In genomic region chr1:43171093-43171492, GRCm38 (mm10) we compare ENCODE assay signal across 15 mouse cellular contexts. TPM values are rescaled to one million over a fixed set of nuclear protein-coding genes. Genes with fewer than 3 reads are reported as not detected.
DNase-seq lines count a peak whose midpoint lies in the region; ATAC-seq and TF ChIP-seq lines count a peak whose summit lies in the region.
"Had no signal": no experiment of that assay in that cellular context is flagged by ENCODE, and none has a peak within 500 bp of the region (broad histone marks: within the 10 kb centered on the region; RNA-seq: fewer than 3 reads in every experiment).

No protein-coding gene starts in this region.

- no peaks in the 10 kb centered on the region for H3K9me3 ChIP-seq in heart, embryonic 14.5 days (ENCODE audit: control insufficient read depth, low read length)
- H3K9me3 ChIP-seq in kidney, postnatal 0 days (replicated peaks; ENCODE audit: low read length) = no peaks in the 10 kb centered on the region
- H3K9me3 ChIP-seq: hindbrain, embryonic 12.5 days had no signal

- H3K27me3 ChIP-seq in heart, embryonic 14.5 days (ENCODE audit: control insufficient read depth, insufficient read depth, low read length) = no peaks in the 10 kb centered on the region
- no peaks in the 10 kb centered on the region for H3K27me3 ChIP-seq in kidney, postnatal 0 days (ENCODE audit: insufficient read depth, low read length)
- H3K27me3 ChIP-seq: hindbrain, embryonic 12.5 days had no signal

- 25% methylated on average over 3 of the region's 3 CpGs for WGBS in heart, embryonic 14.5 days
- 26% methylated on average over 3 of the region's 3 CpGs for WGBS in kidney, postnatal 0 days

- no peak overlapping the region for H3K4me3 ChIP-seq in heart, embryonic 14.5 days (ENCODE audit: control insufficient read depth in 1 of 2, insufficient read depth in 1 of 2, low read depth in 1 of 2, low read length in 2 of 2)
- H3K4me3 ChIP-seq in kidney, postnatal 0 days (replicated peaks; ENCODE audit: low read depth, low read length) = no peak overlapping the region
- H3K4me3 ChIP-seq: hindbrain, embryonic 12.5 days had no signal

- no peak for DNase-seq in heart, postnatal 14 days
- DNase-seq in kidney, postnatal 0 days (ENCODE audit: low spot score) = peak; percentile 85
- no peak for DNase-seq in kidney, adult 8-10 months
- DNase-seq in NIH3T3 (ENCODE audit: low read depth) = peak; percentile 49
- DNase-seq in kidney, postnatal 14 days = peak; percentile 66
- no peak for DNase-seq in layer of hippocampus, adult 8-10 months (ENCODE audit: low spot score in 2 of 2)
- DNase-seq: adrenal gland, postnatal 14 days; cerebellum, adult 9-10 months; gastrocnemius, postnatal 10 days; layer of hippocampus, postnatal 36 days; retina, postnatal 1 day; thymus, adult 2 months had no signal

- ATAC-seq in heart, embryonic 14.5 days (ENCODE audit: insufficient number of reproducible peaks, insufficient read depth, low FRiP score, low read depth) = no peak
- no peak for ATAC-seq in kidney, postnatal 0 days (replicated peaks; ENCODE audit: low FRiP score, low read depth)

- H3K27ac ChIP-seq in heart, embryonic 14.5 days (replicated peaks in 1 of 2; ENCODE audit: control insufficient read depth in 1 of 2, insufficient read depth in 1 of 2, low read depth in 2 of 2, low read length in 2 of 2) = peak overlapping the region; percentile 11 to 22; a peak in 1 of 4 replicates
- peak overlapping the region; percentile 50; the same call in 1 of the 2 replicates for H3K27ac ChIP-seq in kidney, postnatal 0 days
- H3K27ac ChIP-seq: hindbrain, embryonic 12.5 days had no signal

- 0 out of 2 replicates have a peak, but pooled peaks cover 4% of the 10 kb centered on the region for H3K36me3 ChIP-seq in heart, embryonic 14.5 days (ENCODE audit: control insufficient read depth, insufficient read depth, low read length)
- H3K36me3 ChIP-seq in kidney, postnatal 0 days (ENCODE audit: insufficient read depth, low read length) = no peaks in the 10 kb centered on the region
- H3K36me3 ChIP-seq: hindbrain, embryonic 12.5 days had no signal

- intact Hi-C loops in heart, postnatal 14 days (cut with DNase I) = no loop called here

- H3K4me1 ChIP-seq in heart, embryonic 14.5 days (ENCODE audit: control insufficient read depth in 2 of 2, insufficient read depth in 2 of 2, low read length in 2 of 2) = peaks cover 35 to 77% of the 10 kb centered on the region in 2 experiments
- peaks cover 18% of the 10 kb centered on the region for H3K4me1 ChIP-seq in kidney, postnatal 0 days (replicated peaks; ENCODE audit: insufficient read depth, low read length)
- H3K4me1 ChIP-seq: hindbrain, embryonic 12.5 days had no signal

- TF ChIP-seq CTCF in kidney, postnatal 0 days (IDR thresholded peaks at IDR 0.05; ENCODE audit: low read depth) = no peak

- no peak overlapping the region for H3K4me2 ChIP-seq in heart, embryonic 14.5 days (ENCODE audit: low read length)
- no peak overlapping the region for H3K4me2 ChIP-seq in kidney, postnatal 0 days (ENCODE audit: low read length)
- H3K4me2 ChIP-seq: hindbrain, embryonic 12.5 days; midbrain, embryonic 11.5 days had no signal

- no peak overlapping the region; the same call in 1 of the 2 replicates for H3K9ac ChIP-seq in heart, embryonic 14.5 days (ENCODE audit: low read length)
- no peak overlapping the region for H3K9ac ChIP-seq in kidney, postnatal 0 days (ENCODE audit: low read depth, low read length)
- H3K9ac ChIP-seq: hindbrain, embryonic 12.5 days had no signal

RNA-seq across cellular contexts. Expression of gene Fhl2, which starts 25.7 kb away (rescaled TPM):
- polyA plus RNA-seq in heart, embryonic 14.5 days (2014; fragmentation: Nextera tagmentation; extraction: Ambion mirVana) = 358 and 365 TPM in 2 replicates
- 1,000 to 10,000 TPM; 1,735 to 2,031 TPM for total RNA-seq in heart, postnatal 14 days (2021)
- 135 and 145 TPM in 2 replicates for polyA plus RNA-seq in kidney, postnatal 0 days (2015; fragmentation: Nextera tagmentation; extraction: Ambion mirVana)
- 10 to 100 TPM; 32.1 to 48.0 (median 39.6) TPM for total RNA-seq in layer of hippocampus, adult 8-10 months (2022)

Comparison
In these comparisons a context has a peak if more than half of its experiments do, and no peak if none do; other contexts are left out.
1. DNase-seq: peak in kidney, postnatal 0 days (single experiment), NIH3T3 (single experiment) and kidney, postnatal 14 days (single experiment); none in heart, postnatal 14 days (0 of 2), kidney, adult 8-10 months (0 of 2) and layer of hippocampus, adult 8-10 months (0 of 2).
2. RNA of gene Fhl2, which starts 25.7 kb away (total RNA-seq): 1,735 to 2,031 TPM in heart, postnatal 14 days; 32.1 to 48.0 TPM in layer of hippocampus, adult 8-10 months; every median in the first group is over 10 times any median in the second.